Mouse (Mus musculus) megakaryocyte-erythroid progenitor cell, adult 5 weeks (primary cell): ENCODE measurements around the gene Gzmn. TPM values are rescaled to one million over a fixed set of nuclear protein-coding genes. Genes with fewer than 3 reads are reported as not detected.

ENCODE experiments used
- polyA plus RNA-seq: library from polyadenylated mRNA; stranded (reverse); fragments of >175 nt; gene quantifications from 2 replicates; pipeline ENCODE4 v1.2.3, GENCODE M21; 2012

Gzmn gene
- polyA plus RNA-seq: not detected in 2 replicates

DNA sequence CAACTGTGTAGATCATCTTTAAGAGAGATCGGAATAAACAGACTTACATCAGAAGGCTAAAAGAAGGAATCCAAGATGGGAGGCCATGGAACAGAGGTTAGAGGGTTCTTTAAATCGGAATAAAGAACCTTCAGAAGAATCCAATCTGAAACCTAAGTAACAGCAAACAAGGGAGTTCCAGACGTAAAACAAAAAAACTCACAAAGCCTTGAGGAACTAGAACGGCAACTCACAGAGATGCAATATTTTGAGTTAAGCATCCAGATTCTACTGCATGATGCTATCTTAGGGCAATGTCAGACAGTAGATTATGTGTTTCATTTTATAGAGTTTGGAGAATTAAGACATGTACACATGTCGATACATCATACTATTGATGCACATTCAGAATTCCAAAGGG, at the start of gene Gzmn:
Gene Gzmn (minus strand): TSS at position 101 of the 400 bp plus-strand sequence.

GRCm38 (mm10) chr14:56211317-56211716, 36.9 kb upstream of the Gzmn start, which contains the start of gene Gzmf:
TSS of gene Gzmf (minus strand) at chr14:56211417.

GRCm38 (mm10) chr14:56159479-56159878, 14.9 kb downstream of the Gzmn start, which contains the start of gene Gzmg:
TSS of gene Gzmg (minus strand) at chr14:56159579.

GRCm38 (mm10) chr14:56132508-56132907, 41.9 kb downstream of the Gzmn start, which contains the start of gene Gzmd:
TSS of gene Gzmd (minus strand) at chr14:56132608.

DNA sequence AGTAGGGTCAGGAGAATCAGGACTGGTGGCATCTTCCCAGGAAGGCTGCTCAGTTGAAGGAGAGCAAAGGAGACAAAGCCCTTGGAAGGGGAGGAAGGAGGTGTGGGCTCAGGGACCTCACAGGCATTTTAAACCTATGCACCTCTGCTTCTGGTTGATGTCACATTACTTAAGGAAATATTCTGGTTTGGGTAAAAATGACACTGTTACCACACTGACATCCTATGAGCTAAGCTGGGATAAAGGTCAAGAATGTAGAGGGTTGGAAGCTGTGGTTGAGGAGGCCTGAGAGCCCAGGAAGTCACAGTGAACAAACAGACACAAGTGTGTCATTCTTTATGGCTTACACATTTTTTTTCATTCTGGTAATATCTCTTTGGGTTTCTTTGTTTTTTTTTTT, 53.9 kb downstream of the Gzmn start, which contains the start of gene Gzme:
Gene Gzme (minus strand): TSS at position 101 of the 400 bp plus-strand sequence.

Other genes starting within 250 kb of the Gzmn start
- gene Cma1, start 229.9 kb downstream of the Gzmn start, polyA plus RNA-seq: 0.06 TPM in 1 of 2 replicates, not detected in the other
- not detected in 2 replicates for gene Cma2, start 223.6 kb downstream of the Gzmn start, polyA plus RNA-seq
- gene Mcpt1, start 156.6 kb downstream of the Gzmn start, polyA plus RNA-seq: not detected in 2 replicates
- not detected in 2 replicates for gene Mcpt9, start 144.1 kb downstream of the Gzmn start, polyA plus RNA-seq
- not detected in 2 replicates for gene Mcpt2, start 132.6 kb downstream of the Gzmn start, polyA plus RNA-seq
- not detected in 2 replicates for gene Mcpt4, start 112.3 kb downstream of the Gzmn start, polyA plus RNA-seq
- 6.3 and 6.6 TPM in 2 replicates for gene Mcpt8, start 89.3 kb downstream of the Gzmn start, polyA plus RNA-seq
- 802 and 1,283 TPM in 2 replicates for gene Ctsg, start 72.0 kb downstream of the Gzmn start, polyA plus RNA-seq
- gene Gzme, start 54.0 kb downstream of the Gzmn start, polyA plus RNA-seq: not detected in 2 replicates
- not detected in 2 replicates for gene Gzmd, start 42.0 kb downstream of the Gzmn start, polyA plus RNA-seq
- gene Gzmg, start 15.0 kb downstream of the Gzmn start, polyA plus RNA-seq: not detected in 2 replicates
- gene Gzmf, start 36.8 kb upstream of the Gzmn start, polyA plus RNA-seq: not detected in 2 replicates
- gene Gzmc, start 60.1 kb upstream of the Gzmn start, polyA plus RNA-seq: not detected in 2 replicates
- 2.1 and 2.5 TPM in 2 replicates for gene Gzmb, start 87.7 kb upstream of the Gzmn start, polyA plus RNA-seq
- gene Atp12a, start 190.5 kb upstream of the Gzmn start, polyA plus RNA-seq: not detected in 2 replicates
- gene Rnf17, start 228.0 kb upstream of the Gzmn start, polyA plus RNA-seq: 0.17 and 0.39 TPM in 2 replicates